In genomic region chr13:18839231-18839630, GRCm38 (mm10) we compare ENCODE assay signal across 34 mouse cellular contexts.
"Had no signal": no experiment of that assay in that cellular context is flagged by ENCODE, and none has a peak within 500 bp of the region (broad histone marks: within the 10 kb centered on the region; RNA-seq: fewer than 3 reads in every experiment).

No protein-coding gene starts in this region.

- H3K4me3 ChIP-seq: heart, embryonic 12.5 days; heart, embryonic 13.5 days; heart, embryonic 15.5 days; hindbrain, embryonic 10.5 days; hindbrain, embryonic 12.5 days; hindbrain, embryonic 13.5 days; hindbrain, embryonic 15.5 days; intestine, embryonic 15.5 days; kidney, embryonic 15.5 days; layer of hippocampus, adult 2 months; left cerebral cortex, adult 2 months had no signal

- H3K27me3 ChIP-seq: heart, embryonic 12.5 days; heart, embryonic 13.5 days; heart, embryonic 15.5 days; hindbrain, embryonic 12.5 days; hindbrain, embryonic 13.5 days; hindbrain, embryonic 15.5 days; intestine, embryonic 15.5 days; kidney, embryonic 15.5 days had no signal

- H3K27ac ChIP-seq: heart, embryonic 13.5 days; heart, embryonic 15.5 days; hindbrain, embryonic 10.5 days; hindbrain, embryonic 12.5 days; hindbrain, embryonic 13.5 days; hindbrain, embryonic 14.5 days; hindbrain, embryonic 15.5 days; hindbrain, postnatal 0 days; intestine, embryonic 15.5 days; kidney, embryonic 15.5 days; kidney, postnatal 0 days; layer of hippocampus, adult 2 months; left cerebral cortex, adult 2 months had no signal

- H3K4me1 ChIP-seq: heart, embryonic 12.5 days; heart, embryonic 13.5 days; heart, embryonic 15.5 days; hindbrain, embryonic 10.5 days; hindbrain, embryonic 12.5 days; hindbrain, embryonic 13.5 days; hindbrain, embryonic 15.5 days; intestine, embryonic 15.5 days; kidney, embryonic 15.5 days had no signal

- H3K9ac ChIP-seq: heart, embryonic 12.5 days; heart, embryonic 13.5 days; heart, embryonic 15.5 days; hindbrain, embryonic 12.5 days; hindbrain, embryonic 13.5 days; hindbrain, embryonic 14.5 days; hindbrain, embryonic 15.5 days; intestine, embryonic 15.5 days; kidney, embryonic 15.5 days had no signal

- DNase-seq: heart, postnatal 10 days; heart, postnatal 14 days; heart, postnatal 36 days; heart, postnatal 4 days; kidney, adult 11 months; kidney, adult 18-20 months; kidney, adult 2 months; kidney, adult 8-10 months; kidney, adult 9 months; kidney, postnatal 10 days; kidney, postnatal 14 days; kidney, postnatal 25 days; kidney, postnatal 36 days; kidney, postnatal 4 days; layer of hippocampus, adult 9-11 months; layer of hippocampus, postnatal 36 days had no signal

- H3K36me3 ChIP-seq: heart, embryonic 12.5 days; heart, embryonic 15.5 days; hindbrain, embryonic 10.5 days; hindbrain, embryonic 15.5 days; intestine, embryonic 15.5 days had no signal

- ATAC-seq: hindbrain, embryonic 16.5 days; hindbrain, postnatal 0 days; intestine, embryonic 15.5 days; intestine, embryonic 16.5 days; intestine, postnatal 0 days had no signal

- H3K4me2 ChIP-seq: heart, embryonic 11.5 days; heart, embryonic 12.5 days; heart, embryonic 13.5 days; heart, embryonic 15.5 days; hindbrain, embryonic 12.5 days; hindbrain, embryonic 13.5 days; hindbrain, embryonic 14.5 days; hindbrain, embryonic 15.5 days; intestine, embryonic 15.5 days; kidney, embryonic 15.5 days had no signal

- H3K9me3 ChIP-seq: heart, embryonic 12.5 days; heart, embryonic 13.5 days; heart, embryonic 15.5 days; hindbrain, embryonic 10.5 days; hindbrain, embryonic 12.5 days; hindbrain, embryonic 13.5 days; hindbrain, embryonic 15.5 days; intestine, embryonic 15.5 days; kidney, embryonic 15.5 days had no signal
